8 mouse cellular contexts compared by ENCODE assay signal in the genomic region with DNA sequence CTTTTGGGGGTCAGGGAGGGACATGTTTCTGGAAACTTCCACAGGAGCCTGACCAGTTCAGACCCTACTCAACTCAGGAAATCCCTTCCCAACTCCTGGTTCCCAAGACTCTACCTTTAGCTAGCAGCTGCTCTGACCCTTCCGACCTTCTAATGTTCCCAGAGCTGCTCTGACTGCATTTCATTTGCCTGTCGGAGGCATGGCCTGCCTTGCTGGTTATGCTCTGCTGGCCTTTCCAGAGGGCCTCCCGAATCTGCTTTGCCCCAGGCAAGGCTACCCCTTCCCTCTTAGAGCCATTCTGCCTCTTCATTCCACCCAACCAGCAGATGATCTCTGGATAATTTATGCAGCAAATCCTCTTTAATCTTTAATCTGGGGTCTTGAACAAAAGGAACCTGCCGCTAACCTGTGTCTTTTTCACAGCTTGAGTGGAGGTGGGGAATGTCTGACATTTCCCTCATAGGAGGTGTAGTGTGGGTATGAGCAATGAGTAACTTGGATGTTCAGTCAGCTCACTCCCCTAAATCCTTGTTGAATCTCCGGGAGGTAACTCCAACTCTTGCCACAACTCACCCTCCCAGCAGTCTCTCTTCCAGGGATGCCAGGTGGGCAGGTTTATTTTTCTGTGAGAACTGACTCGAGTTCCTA. TPM values are rescaled to one million over a fixed set of nuclear protein-coding genes. Genes with fewer than 3 reads are reported as not detected.
DNase-seq lines count a peak whose midpoint lies in the region; ATAC-seq and TF ChIP-seq lines count a peak whose summit lies in the region.

No protein-coding gene starts in this region.

- H3K4me1 ChIP-seq in embryonic facial prominence, embryonic 14.5 days (ENCODE audit: control insufficient read depth, insufficient read depth, low read length): peaks cover 14% of the 10 kb centered on the region
- H3K4me1 ChIP-seq in midbrain, embryonic 13.5 days (replicated peaks): peaks cover 38% of the 10 kb centered on the region

- peak overlapping the region; percentile 94 for H3K27ac ChIP-seq in layer of hippocampus, adult 2 months
- H3K27ac ChIP-seq in embryonic facial prominence, embryonic 14.5 days (replicated peaks; ENCODE audit: low read depth, low read length): no peak overlapping the region
- no peak overlapping the region for H3K27ac ChIP-seq in midbrain, embryonic 13.5 days

- no peaks in the 10 kb centered on the region for H3K9me3 ChIP-seq in embryonic facial prominence, embryonic 14.5 days (ENCODE audit: control insufficient read depth, low read length)
- H3K9me3 ChIP-seq in midbrain, embryonic 13.5 days: no peaks in the 10 kb centered on the region

- WGBS in embryonic facial prominence, embryonic 14.5 days: 24% methylated on average over 6 of the region's 6 CpGs
- 7% methylated on average over 6 of the region's 6 CpGs for WGBS in midbrain, embryonic 13.5 days

- peak overlapping the region; percentile 65 for H3K9ac ChIP-seq in embryonic facial prominence, embryonic 14.5 days (ENCODE audit: low read depth, low read length)
- peak overlapping the region; percentile 58 for H3K9ac ChIP-seq in midbrain, embryonic 13.5 days (replicated peaks)

- peak overlapping the region; percentile 85 for H3K4me2 ChIP-seq in embryonic facial prominence, embryonic 14.5 days (ENCODE audit: low read depth, low read length)
- peak overlapping the region; percentile 90 for H3K4me2 ChIP-seq in midbrain, embryonic 13.5 days (replicated peaks)

- TF ChIP-seq CTCF in layer of hippocampus, adult 2 months (conservative IDR thresholded peaks at IDR 0.05): no peak

- no peak for ATAC-seq in embryonic facial prominence, embryonic 14.5 days (ENCODE audit: low read depth)
- ATAC-seq in midbrain, embryonic 13.5 days: 0 out of 2 replicates have a peak, but pooled peaks have one; percentile 3

- DNase-seq in layer of hippocampus, adult 2 months (ENCODE audit: low spot score in 2 of 2): no peak
- no peak for DNase-seq in layer of hippocampus, adult 11-12 months (ENCODE audit: low spot score)
- DNase-seq in embryonic facial prominence, embryonic 14.5 days (ENCODE audit: low spot score): no peak
- DNase-seq in kidney, adult 11 months: peak; percentile 70
- DNase-seq in thymus, adult 18-20 months: no peak
- no peak for DNase-seq in urinary bladder, postnatal 36 days (ENCODE audit: low spot score in 2 of 2)
- DNase-seq in ovary, adult 18-20 months (ENCODE audit: low spot score): no peak

- H3K36me3 ChIP-seq in embryonic facial prominence, embryonic 14.5 days (ENCODE audit: control insufficient read depth, insufficient read depth, low read length): no peaks in the 10 kb centered on the region
- no peaks in the 10 kb centered on the region for H3K36me3 ChIP-seq in midbrain, embryonic 13.5 days

- H3K4me3 ChIP-seq in layer of hippocampus, adult 2 months: peak overlapping the region; percentile 91
- H3K4me3 ChIP-seq in embryonic facial prominence, embryonic 14.5 days (ENCODE audit: low read depth, low read length): peak overlapping the region; percentile 47
- peak overlapping the region; percentile 60 for H3K4me3 ChIP-seq in midbrain, embryonic 13.5 days (replicated peaks)

- no peaks in the 10 kb centered on the region for H3K27me3 ChIP-seq in embryonic facial prominence, embryonic 14.5 days (replicated peaks; ENCODE audit: control insufficient read depth, insufficient read depth, low read length)
- 0 out of 2 replicates have a peak, but pooled peaks cover 8% of the 10 kb centered on the region for H3K27me3 ChIP-seq in midbrain, embryonic 13.5 days

RNA-seq across cellular contexts. Expression of gene Sept4, which starts 9.0 kb away (rescaled TPM):
- total RNA-seq in layer of hippocampus, adult 2 months (2021): 100 to 1,000 TPM; 139 to 159 TPM
- 40.1 and 42.2 TPM in 2 replicates for polyA plus RNA-seq in embryonic facial prominence, embryonic 14.5 days (2014; fragmentation: Nextera tagmentation; extraction: Ambion mirVana)
- 17.8 and 18.0 TPM in 2 replicates for polyA plus RNA-seq in midbrain, embryonic 13.5 days (2015; fragmentation: Nextera tagmentation; extraction: Ambion mirVana)

RNA-seq across cellular contexts. Expression of gene Gm11492, which starts 11.3 kb away (rescaled TPM):
- not detected for total RNA-seq in layer of hippocampus, adult 2 months (2021)
- polyA plus RNA-seq in embryonic facial prominence, embryonic 14.5 days (2014; fragmentation: Nextera tagmentation; extraction: Ambion mirVana): not detected in 2 replicates
- polyA plus RNA-seq in midbrain, embryonic 13.5 days (2015; fragmentation: Nextera tagmentation; extraction: Ambion mirVana): not detected in 2 replicates

RNA-seq across cellular contexts. Expression of gene Mtmr4, which starts 14.2 kb away (rescaled TPM):
- total RNA-seq in layer of hippocampus, adult 2 months (2021): 10 to 100 TPM; 81.5 to 89.0 TPM
- polyA plus RNA-seq in embryonic facial prominence, embryonic 14.5 days (2014; fragmentation: Nextera tagmentation; extraction: Ambion mirVana): 33.2 and 34.3 TPM in 2 replicates
- 61.8 and 66.6 TPM in 2 replicates for polyA plus RNA-seq in midbrain, embryonic 13.5 days (2015; fragmentation: Nextera tagmentation; extraction: Ambion mirVana)

RNA-seq across cellular contexts. Expression of gene Hsf5, which starts 39.2 kb away (rescaled TPM):
- under 1 TPM; 0.56 to 0.90 TPM for total RNA-seq in layer of hippocampus, adult 2 months (2021)
- 0.17 and 0.25 TPM in 2 replicates for polyA plus RNA-seq in embryonic facial prominence, embryonic 14.5 days (2014; fragmentation: Nextera tagmentation; extraction: Ambion mirVana)
- polyA plus RNA-seq in midbrain, embryonic 13.5 days (2015; fragmentation: Nextera tagmentation; extraction: Ambion mirVana): 0.37 and 0.40 TPM in 2 replicates
